Mouse (Mus musculus): ENCODE measurements around the gene Pkmyt1. TPM values are rescaled to one million over a fixed set of nuclear protein-coding genes. Genes with fewer than 3 reads are reported as not detected.

Gene Pkmyt1
- total RNA-seq, 2 experiments from 2014 or later: 4.1 to 4.7 TPM

GRCm38 (mm10) chr17:23717003-23717402 lies 9.1 kb upstream of the Pkmyt1 start:
- intact Hi-C loops (cut with DNase I): no loop called here
- DNase-seq (ENCODE audit: low spot score in 2 of 2): no peak

GRCm38 (mm10) chr17:23719455-23719854 lies 6.7 kb upstream of the Pkmyt1 start:
- intact Hi-C loops (cut with DNase I): no loop called here
- DNase-seq (ENCODE audit: low spot score in 2 of 2): no peak

GRCm38 (mm10) chr17:23721886-23722285 lies 4.2 kb upstream of the Pkmyt1 start:
- intact Hi-C loops (cut with DNase I): no loop called here
- no peak for DNase-seq (ENCODE audit: low spot score in 2 of 2)

- intact Hi-C loops (cut with DNase I): no loop called here
- DNase-seq (ENCODE audit: low spot score in 2 of 2): no peak
These were observed 3.6 kb upstream of the Pkmyt1 start, which contains the start of gene 1520401A03Rik for GRCm38 (mm10) chr17:23722376-23723125. 1520401A03Rik (minus strand) TSS chr17:23722783.

GRCm38 (mm10) chr17:23725477-23725876 lies 659 bp upstream of the Pkmyt1 start:
- no peak for DNase-seq (ENCODE audit: low spot score in 2 of 2)
- intact Hi-C loops (cut with DNase I): no loop called here

GRCm38 (mm10) chr17:23726758-23727142 lies 614 bp downstream of the Pkmyt1 start:
- intact Hi-C loops (cut with DNase I): no loop called here
- DNase-seq (ENCODE audit: low spot score in 2 of 2): peak; percentile 58 to 60

- DNase-seq (ENCODE audit: low spot score in 2 of 2): no peak
- intact Hi-C loops (cut with DNase I): no loop called here
These were observed 4.3 kb downstream of the Pkmyt1 start for GRCm38 (mm10) chr17:23730441-23730840.

GRCm38 (mm10) chr17:23734341-23734740 lies 8.2 kb downstream of the Pkmyt1 start:
- DNase-seq (ENCODE audit: low spot score in 2 of 2): no peak

GRCm38 (mm10) chr17:23737493-23738445 lies 11.6 kb downstream of the Pkmyt1 start:
- DNase-seq (ENCODE audit: low spot score in 2 of 2): no peak
- intact Hi-C loops (cut with DNase I): no loop called here

More at GRCm38 (mm10) chr17:23734341-23734740, 8.2 kb downstream of the Pkmyt1 start:
- intact Hi-C loops (cut with DNase I): no loop called here

- no peak for DNase-seq (ENCODE audit: low spot score in 2 of 2)
- intact Hi-C loops (cut with DNase I): no loop called here
These were observed 12.7 kb downstream of the Pkmyt1 start for GRCm38 (mm10) chr17:23738836-23739201.

GRCm38 (mm10) chr17:23739202-23740135 lies 13.3 kb downstream of the Pkmyt1 start:
- DNase-seq (ENCODE audit: low spot score in 2 of 2): peak in 1 of 2 experiments; percentile 54
- intact Hi-C loops (cut with DNase I): no loop called here

- intact Hi-C loops (cut with DNase I): no loop called here
- peak; percentile 93 to 94 for DNase-seq (ENCODE audit: low spot score in 2 of 2)
These were observed 14.0 kb downstream of the Pkmyt1 start for GRCm38 (mm10) chr17:23740136-23740584.

- intact Hi-C loops (cut with DNase I): no loop called here
- DNase-seq (ENCODE audit: low spot score in 2 of 2): no peak
These were observed 14.5 kb downstream of the Pkmyt1 start, which contains the start of gene Paqr4 for GRCm38 (mm10) chr17:23740598-23741021. Paqr4 (minus strand) TSS chr17:23740867.

GRCm38 (mm10) chr17:23741359-23742209 lies 15.4 kb downstream of the Pkmyt1 start:
- intact Hi-C loops (cut with DNase I): no loop called here
- DNase-seq (ENCODE audit: low spot score in 2 of 2): no peak

GRCm38 (mm10) chr17:23742210-23742793 lies 16.2 kb downstream of the Pkmyt1 start:
- DNase-seq (ENCODE audit: low spot score in 2 of 2): no peak
- intact Hi-C loops (cut with DNase I): no loop called here

- intact Hi-C loops (cut with DNase I): no loop called here
- no peak for DNase-seq (ENCODE audit: low spot score in 2 of 2)
These were observed 16.8 kb downstream of the Pkmyt1 start for GRCm38 (mm10) chr17:23742941-23743340.

- no peak for DNase-seq (ENCODE audit: low spot score in 2 of 2)
- intact Hi-C loops (cut with DNase I): no loop called here
These were observed 17.9 kb downstream of the Pkmyt1 start for GRCm38 (mm10) chr17:23744076-23744475.

GRCm38 (mm10) chr17:23744651-23745050 lies 18.5 kb downstream of the Pkmyt1 start:
- no peak for DNase-seq (ENCODE audit: low spot score in 2 of 2)
- intact Hi-C loops (cut with DNase I): no loop called here
